Mouse (Mus musculus) C2C12 (cell line): ENCODE data around the gene Lrrc2.

ENCODE experiments used
- CEBPB ChIP-seq: IDR thresholded peaks from one replicate; pipeline ENCODE4 v1.6.1; 2011; ENCODE audit warnings: low read depth, mild to moderate bottlenecking, control low read depth, moderate library complexity
- CTCF ChIP-seq: IDR thresholded peaks from one replicate; pipeline ENCODE4 v1.5.1; 2011; ENCODE audit not compliant: control insufficient read depth, insufficient read depth, insufficient read length
- USF1 ChIP-seq: IDR thresholded peaks from one replicate; pipeline ENCODE4 v1.6.1; 2011; ENCODE audit warnings: low read depth, mild to moderate bottlenecking, control low read depth, moderate library complexity

DNA sequence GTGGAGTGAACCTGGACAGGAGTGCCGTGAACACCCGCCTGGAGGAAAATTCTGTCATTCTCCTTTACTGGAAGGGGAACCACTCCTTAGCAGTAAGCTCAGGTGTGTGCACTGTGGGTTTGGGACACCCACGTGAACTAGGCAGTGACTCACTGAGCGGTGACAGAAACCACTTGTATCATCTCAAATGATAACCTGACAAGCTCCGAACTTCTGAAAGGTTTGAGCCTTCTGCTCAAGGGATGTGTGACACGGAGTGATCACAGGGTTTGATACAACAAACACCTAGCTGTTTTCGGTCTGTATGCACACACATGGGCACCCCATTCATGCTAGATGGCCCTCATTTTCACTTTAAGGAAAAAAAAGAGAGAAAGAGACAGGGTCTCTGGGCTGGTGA is 34.6 kb upstream of the Lrrc2 start, which contains the start of gene Fam240a:
- TF ChIP-seq USF1 (no peak), CTCF (no peak), CEBPB (no peak)
